In the genomic region with DNA sequence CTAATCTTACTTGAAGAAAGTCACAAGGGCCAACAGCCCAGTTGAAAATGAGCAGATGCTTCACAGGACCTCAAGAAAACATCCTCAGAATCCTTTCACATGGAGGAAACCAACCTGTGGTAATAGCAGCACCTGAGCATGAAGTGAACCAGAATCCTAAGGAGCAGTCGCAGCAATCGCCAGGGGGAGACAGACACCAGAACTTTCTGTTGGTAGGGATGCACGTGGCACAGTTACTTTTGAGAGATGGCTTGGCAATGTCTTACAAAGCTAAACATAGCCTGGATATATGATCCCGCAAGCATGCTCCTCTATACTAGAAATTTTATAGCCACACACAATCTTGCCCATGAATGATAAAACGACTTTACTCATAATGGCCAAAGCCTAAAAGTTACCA, we compare ENCODE assay signal across 8 mouse cellular contexts.
DNase-seq lines count a peak whose midpoint lies in the region; ATAC-seq and TF ChIP-seq lines count a peak whose summit lies in the region.

No protein-coding gene starts in this region.

- dilution Hi-C loops in CH12.LX (cut with MboI; ENCODE audit: extremely low pct_ligation_motif_present, extremely low pct_unique_long_range_greater_than_20kb, low sequenced_read_pairs): no loop called here

- no peak overlapping the region for H3K4me3 ChIP-seq in kidney, embryonic 14.5 days (ENCODE audit: low read length)
- H3K4me3 ChIP-seq in CH12.LX (replicated peaks in 1 of 3; ENCODE audit: low read depth in 2 of 3, low read length in 2 of 3, poor library complexity in 1 of 3): no peak overlapping the region
- H3K4me3 ChIP-seq in lung, embryonic 14.5 days (ENCODE audit: low read depth, low read length): no peak overlapping the region
- H3K4me3 ChIP-seq in forebrain, embryonic 10.5 days: no peak overlapping the region

- H3K79me2 ChIP-seq in CH12.LX (replicated peaks; ENCODE audit: control insufficient read depth, extremely low read depth, insufficient read depth, poor library complexity, severe bottlenecking): no peaks in the 10 kb centered on the region

- no peaks in the 10 kb centered on the region for H3K4me1 ChIP-seq in kidney, embryonic 14.5 days (ENCODE audit: control insufficient read depth, insufficient read depth, low read length)
- H3K4me1 ChIP-seq in CH12.LX (ENCODE audit: control insufficient read depth in 1 of 2, insufficient read depth in 2 of 2): peaks cover 0 to 4% of the 10 kb centered on the region in 2 experiments; a peak in 1 of 4 replicates
- no peaks in the 10 kb centered on the region for H3K4me1 ChIP-seq in lung, embryonic 14.5 days (ENCODE audit: insufficient read depth)
- no peaks in the 10 kb centered on the region for H3K4me1 ChIP-seq in forebrain, embryonic 10.5 days

- no peak for TF ChIP-seq EP300 in CH12.LX (IDR thresholded peaks at IDR 0.05; ENCODE audit: low read length)

- in situ Hi-C loops in CH12.LX (cut with MboI; ENCODE audit: low pct_ligation_motif_present, low pct_unique_long_range_greater_than_20kb, low sequenced_read_pairs): loop anchor here (5.0 to 10.0 kb wide), 2 partner anchors 154 to 386 kb away; no protein-coding TSS in a partner anchor

- no peak overlapping the region for H3K9ac ChIP-seq in kidney, embryonic 14.5 days (ENCODE audit: low read depth, low read length)
- no peak overlapping the region for H3K9ac ChIP-seq in CH12.LX (ENCODE audit: insufficient read depth, low read depth)
- H3K9ac ChIP-seq in lung, embryonic 14.5 days: no peak overlapping the region

- no peak for ATAC-seq in kidney, embryonic 14.5 days (ENCODE audit: low FRiP score, low TSS enrichment)
- ATAC-seq in lung, embryonic 14.5 days (ENCODE audit: insufficient read depth): no peak

- no peaks in the 10 kb centered on the region for H3K27me3 ChIP-seq in kidney, embryonic 14.5 days (ENCODE audit: control insufficient read depth, insufficient read depth, low read length)
- no peaks in the 10 kb centered on the region for H3K27me3 ChIP-seq in CH12.LX (replicated peaks)
- H3K27me3 ChIP-seq in lung, embryonic 14.5 days (ENCODE audit: insufficient read depth, low read length): no peaks in the 10 kb centered on the region
- H3K27me3 ChIP-seq in forebrain, embryonic 10.5 days (ENCODE audit: poor library complexity, severe bottlenecking): no peaks in the 10 kb centered on the region

- peak; percentile 24 to 88; a peak in 3 of 4 replicates for TF ChIP-seq CTCF in CH12.LX (conservative IDR thresholded peaks at IDR 0.05 in 1 of 2, IDR thresholded peaks at IDR 0.05 in 1 of 2; ENCODE audit: low read depth in 2 of 2, low read length in 2 of 2)
- peak; percentile 68 for TF ChIP-seq CTCF in lung, embryonic 14.5 days (IDR thresholded peaks at IDR 0.05; ENCODE audit: low read depth)

- no peak for TF ChIP-seq POLR2A in CH12.LX (IDR thresholded peaks at IDR 0.05; ENCODE audit: low read depth, low read length)

- H3K4me2 ChIP-seq in kidney, embryonic 14.5 days (replicated peaks; ENCODE audit: low read depth, low read length): no peak overlapping the region
- no peak overlapping the region for H3K4me2 ChIP-seq in CH12.LX (ENCODE audit: insufficient read depth, low read depth, poor library complexity, severe bottlenecking)
- no peak overlapping the region for H3K4me2 ChIP-seq in lung, embryonic 14.5 days

- H3K9me3 ChIP-seq in kidney, embryonic 14.5 days (ENCODE audit: control insufficient read depth, low read length): no peaks in the 10 kb centered on the region
- no peaks in the 10 kb centered on the region for H3K9me3 ChIP-seq in CH12.LX (replicated peaks; ENCODE audit: low read length)
- no peaks in the 10 kb centered on the region for H3K9me3 ChIP-seq in lung, embryonic 14.5 days (ENCODE audit: low read depth, low read length)
- no peaks in the 10 kb centered on the region for H3K9me3 ChIP-seq in forebrain, embryonic 10.5 days

- peak; percentile 31 for DNase-seq in kidney, adult 9 months
- peak; percentile 44 for DNase-seq in CH12.LX (ENCODE audit: extremely low read depth)
- DNase-seq in R1 (ENCODE audit: low read depth, low spot score): peak; percentile 60
- peak; percentile 32 for DNase-seq in gastrocnemius, postnatal 14 days
- DNase-seq in lung, embryonic 14.5 days: peak; percentile 72
- DNase-seq in urinary bladder, postnatal 36 days (ENCODE audit: low spot score in 2 of 2): peak; percentile 19 to 21
- DNase-seq in forebrain, embryonic 10.5 days (ENCODE audit: extremely low spot score, low spot score): no peak

- no peaks in the 10 kb centered on the region for H3K36me3 ChIP-seq in kidney, embryonic 14.5 days (ENCODE audit: control insufficient read depth, insufficient read depth, low read length)
- no peaks in the 10 kb centered on the region for H3K36me3 ChIP-seq in CH12.LX (replicated peaks in 1 of 2; ENCODE audit: control insufficient read depth in 1 of 2, insufficient read depth in 1 of 2, low read length in 1 of 2)
- no peaks in the 10 kb centered on the region for H3K36me3 ChIP-seq in lung, embryonic 14.5 days (ENCODE audit: insufficient read depth)
- no peaks in the 10 kb centered on the region for H3K36me3 ChIP-seq in forebrain, embryonic 10.5 days (replicated peaks)

- H3K27ac ChIP-seq in kidney, embryonic 14.5 days (ENCODE audit: low read depth, low read length): no peak overlapping the region
- no peak overlapping the region for H3K27ac ChIP-seq in CH12.LX (ENCODE audit: insufficient read depth, low read depth)
- H3K27ac ChIP-seq in lung, embryonic 14.5 days (ENCODE audit: low read depth): no peak overlapping the region
- no peak overlapping the region for H3K27ac ChIP-seq in forebrain, embryonic 10.5 days

- TF ChIP-seq RAD21 in CH12.LX (IDR thresholded peaks at IDR 0.05; ENCODE audit: low read depth, low read length): peak; percentile 91

- WGBS in kidney, embryonic 14.5 days: 56% methylated on average over 5 of the region's 5 CpGs
- WGBS in lung, embryonic 14.5 days: 49% methylated on average over 5 of the region's 5 CpGs
- 60% methylated on average over 5 of the region's 5 CpGs for WGBS in forebrain, embryonic 10.5 days

- intact Hi-C loops in gastrocnemius, postnatal 14 days (cut with DNase I; ENCODE audit: low total_unique reads): no loop called here

TF ChIP-seq in CH12.LX, 34 proteins besides CTCF, POLR2A, EP300 and RAD21:
- TF ChIP-seq ZKSCAN1 (IDR thresholded peaks at IDR 0.05; ENCODE audit: borderline replicate concordance, low read depth, low read length): no peak
- no peak for TF ChIP-seq PAX5 (IDR thresholded peaks at IDR 0.05; ENCODE audit: low read length)
- peak; percentile 81 for TF ChIP-seq BHLHE40 (IDR thresholded peaks at IDR 0.05; ENCODE audit: low read depth, low read length)
- peak; percentile 91 for TF ChIP-seq MAX (IDR thresholded peaks at IDR 0.05; ENCODE audit: low read length)
- 0 out of 2 replicates have a peak, but pooled peaks have one; percentile 9 for TF ChIP-seq USF1 (IDR thresholded peaks at IDR 0.05; ENCODE audit: low read depth, low read length)
- peak; percentile 96 for TF ChIP-seq SMC3 (IDR thresholded peaks at IDR 0.05; ENCODE audit: low read depth, low read length)
- peak; percentile 23; the same call in 1 of the 2 replicates for TF ChIP-seq NELFE (IDR thresholded peaks at IDR 0.05; ENCODE audit: low read depth, low read length)
- TF ChIP-seq MXI1 (IDR thresholded peaks at IDR 0.05; ENCODE audit: low read depth, low read length): 0 out of 2 replicates have a peak, but pooled peaks have one; percentile 44
- TF ChIP-seq MYC (IDR thresholded peaks at IDR 0.05; ENCODE audit: low read depth, low read length): peak; percentile 98
- peak; percentile 73 for TF ChIP-seq ZC3H11A (IDR thresholded peaks at IDR 0.05; ENCODE audit: low read depth, low read length)
